Mouse (Mus musculus) cerebellum, adult 2 months (tissue): Measurements from ENCODE around the gene Cd8a. TPM values are rescaled to one million over a fixed set of nuclear protein-coding genes. Genes with fewer than 3 reads are reported as not detected.
"Not testable (repeated sequence)": the region's sequence is repeated elsewhere in the genome, so short reads cannot be mapped to it uniquely, and the experiment has no call there.

Experiments used
- DNase-seq, 2 experiments: peaks; one replicate each; pipeline ENCODE4 v3.0.0; 2021
- H3K27ac ChIP-seq: fragments of 200-500 bp; 2 replicates; pipeline ENCODE4 v1.5.1; 2012; ENCODE audit warnings: low read length, control low read depth, inconsistent platforms; ENCODE audit not compliant: insufficient read depth
- H3K27me3 ChIP-seq: fragments of 200-500 bp; 2 replicates; pipeline ENCODE4 v1.6.1; 2012; ENCODE audit warnings: inconsistent platforms, mild to moderate bottlenecking, low read length, moderate library complexity; ENCODE audit not compliant: control insufficient read depth, insufficient read depth
- H3K4me1 ChIP-seq: fragments of 200-500 bp; 2 replicates; pipeline ENCODE4 v1.6.1; 2011; ENCODE audit warnings: low read length; ENCODE audit not compliant: control insufficient read depth, insufficient read depth
- H3K4me3 ChIP-seq: fragments of 200-500 bp; replicated peaks from 2 replicates; pipeline ENCODE3; 2011; ENCODE audit warnings: mild to moderate bottlenecking, low read depth, low read length, control low read depth; ENCODE audit not compliant: insufficient read depth
- CTCF ChIP-seq: fragments of 200-500 bp; IDR thresholded peaks from 2 replicates; pipeline ENCODE4 v1.5.1; 2011; ENCODE audit warnings: low read depth, mild to moderate bottlenecking, control low read depth, low read length, moderate library complexity, borderline replicate concordance; ENCODE audit not compliant: insufficient read depth
- POLR2A ChIP-seq: fragments of 200-500 bp; IDR thresholded peaks from 2 replicates; pipeline ENCODE4 v1.6.1; 2011; ENCODE audit warnings: low read length, control low read depth, borderline replicate concordance; ENCODE audit not compliant: insufficient read depth
- WGBS: fragments of 180-500 bp; shearing (Covaris S2); methylation state at CpG from one replicate; pipeline ENCODE4 v1.1.7; 2018; 5-methylcytosine and 5-hydroxymethylcytosine counted together
- polyA plus RNA-seq: library from polyadenylated mRNA; depleted of rRNA; stranded (reverse); fragments of >200 nt; gene quantifications from 2 replicates; pipeline ENCODE4 v1.2.3, GENCODE M21; 2012; rRNA removed

Cd8a gene
- 0.03 TPM in 1 of 2 replicates, not detected in the other for polyA plus RNA-seq

- H3K27ac ChIP-seq: no peak within 1 kb of the TSS
- 80% methylated on average over 14 of the region's 14 CpGs for WGBS
- TF ChIP-seq POLR2A (no peak), CTCF (no peak)
- H3K4me3 ChIP-seq: no peak within 1 kb of the TSS
- no peak for DNase-seq
- H3K4me1 ChIP-seq: no peaks in the 10 kb centered on the region
- no peaks in the 10 kb centered on the region for H3K27me3 ChIP-seq
Observed at GRCm38 (mm10) chr6:71373249-71373775, at the start of gene Cd8a. TSS of gene Cd8a (plus strand) at chr6:71373427.

DNA sequence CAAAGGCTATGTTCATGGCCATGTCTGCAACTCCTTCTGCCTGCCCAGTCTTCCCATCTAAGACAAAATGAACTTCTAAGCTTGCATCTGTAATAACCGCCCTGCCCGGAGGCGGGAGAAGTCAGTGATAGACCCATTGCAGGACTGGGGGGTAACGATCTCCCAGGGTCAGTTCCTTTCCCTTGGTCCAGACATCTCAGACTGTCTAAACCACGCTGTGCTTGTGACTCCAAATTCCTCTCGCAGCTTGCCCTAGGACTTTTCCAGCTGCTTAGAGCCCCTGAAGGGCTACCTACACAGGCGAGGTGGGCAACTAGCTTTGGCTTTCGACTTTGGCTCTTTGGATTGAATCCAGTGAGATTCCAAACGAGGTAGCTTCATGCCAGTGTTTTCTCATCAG is 48.4 kb upstream of the Cd8a start:
- no peak overlapping the region for H3K27ac ChIP-seq
- no peaks in the 10 kb centered on the region for H3K4me1 ChIP-seq
- no peaks in the 10 kb centered on the region for H3K27me3 ChIP-seq
- WGBS: 83% methylated on average over 9 of the region's 9 CpGs
- TF ChIP-seq POLR2A (no peak), CTCF (no peak)
- no peak for DNase-seq
- H3K4me3 ChIP-seq: no peak overlapping the region

- no peak for DNase-seq
- H3K4me3 ChIP-seq: no peak overlapping the region
- H3K27ac ChIP-seq: no peak overlapping the region
- no peaks in the 10 kb centered on the region for H3K27me3 ChIP-seq
- WGBS: 81% methylated on average over 6 of the region's 6 CpGs
- no peaks in the 10 kb centered on the region for H3K4me1 ChIP-seq
- TF ChIP-seq POLR2A: no peak
- no peak for TF ChIP-seq CTCF
Observed at GRCm38 (mm10) chr6:71329881-71330280, 43.3 kb upstream of the Cd8a start.

- no peaks in the 10 kb centered on the region for H3K4me1 ChIP-seq
- WGBS: 87% methylated on average over 7 of the region's 7 CpGs
- no peak overlapping the region for H3K27ac ChIP-seq
- DNase-seq: no peak
- TF ChIP-seq CTCF (no peak), POLR2A (no peak)
- H3K4me3 ChIP-seq: no peak overlapping the region
- H3K27me3 ChIP-seq: no peaks in the 10 kb centered on the region
Observed at GRCm38 (mm10) chr6:71330486-71330885, 42.7 kb upstream of the Cd8a start.

DNA sequence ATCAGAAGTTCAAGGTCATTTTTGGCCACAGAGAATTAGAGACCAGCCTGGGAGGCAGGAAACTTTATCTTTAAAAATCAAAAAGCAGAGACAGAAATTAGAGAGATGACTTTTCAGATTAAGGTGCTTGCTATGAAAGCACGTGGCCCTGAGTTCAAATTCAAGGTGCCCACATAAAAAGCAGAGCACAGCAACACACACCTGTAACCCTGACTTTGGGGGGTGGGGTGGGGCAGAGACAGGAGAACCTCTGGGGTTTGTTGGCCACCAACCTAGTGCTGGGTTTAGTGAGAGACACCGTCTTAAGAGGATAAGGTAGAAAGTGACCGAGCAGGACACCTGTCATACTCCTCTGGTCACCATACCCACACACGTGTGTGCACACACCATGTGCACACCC is 41.7 kb upstream of the Cd8a start:
- not testable (repeated sequence) for DNase-seq, H3K27me3 ChIP-seq, H3K27ac ChIP-seq, H3K4me1 ChIP-seq, H3K4me3 ChIP-seq
- WGBS: 85% methylated on average over 3 of the region's 4 CpGs

GRCm38 (mm10) chr6:71332236-71332965 is 40.8 kb upstream of the Cd8a start:
- no peaks in the 10 kb centered on the region for H3K27me3 ChIP-seq
- H3K4me3 ChIP-seq: no peak overlapping the region
- TF ChIP-seq POLR2A: no peak
- no peak for TF ChIP-seq CTCF
- no peaks in the 10 kb centered on the region for H3K4me1 ChIP-seq
- no peak for DNase-seq
- no peak overlapping the region for H3K27ac ChIP-seq
- 87% methylated on average over 11 of the region's 11 CpGs for WGBS

- 68% methylated on average over 3 of the region's 3 CpGs for WGBS
- DNase-seq: no peak
- Histone ChIP-seq H3K4me1 (no peaks in the 10 kb centered on the region), H3K27me3 (no peaks in the 10 kb centered on the region), H3K4me3 (no peak overlapping the region), H3K27ac (no peak overlapping the region)
- TF ChIP-seq CTCF (no peak), POLR2A (no peak)
Observed at GRCm38 (mm10) chr6:71333031-71333430, 40.2 kb upstream of the Cd8a start.

- no peak for DNase-seq
- Histone ChIP-seq H3K4me1 (no peaks in the 10 kb centered on the region), H3K4me3 (no peak overlapping the region), H3K27me3 (no peaks in the 10 kb centered on the region), H3K27ac (no peak overlapping the region)
- TF ChIP-seq POLR2A (no peak), CTCF (no peak)
- 94% methylated on average over 11 of the region's 11 CpGs for WGBS
Observed at GRCm38 (mm10) chr6:71333578-71334273, 39.5 kb upstream of the Cd8a start.
